Mouse (Mus musculus): ENCODE measurements around the gene Slc12a9.
A peak's percentile ranks its signal among the peaks of the same experiment; 100 is the strongest.

DNA sequence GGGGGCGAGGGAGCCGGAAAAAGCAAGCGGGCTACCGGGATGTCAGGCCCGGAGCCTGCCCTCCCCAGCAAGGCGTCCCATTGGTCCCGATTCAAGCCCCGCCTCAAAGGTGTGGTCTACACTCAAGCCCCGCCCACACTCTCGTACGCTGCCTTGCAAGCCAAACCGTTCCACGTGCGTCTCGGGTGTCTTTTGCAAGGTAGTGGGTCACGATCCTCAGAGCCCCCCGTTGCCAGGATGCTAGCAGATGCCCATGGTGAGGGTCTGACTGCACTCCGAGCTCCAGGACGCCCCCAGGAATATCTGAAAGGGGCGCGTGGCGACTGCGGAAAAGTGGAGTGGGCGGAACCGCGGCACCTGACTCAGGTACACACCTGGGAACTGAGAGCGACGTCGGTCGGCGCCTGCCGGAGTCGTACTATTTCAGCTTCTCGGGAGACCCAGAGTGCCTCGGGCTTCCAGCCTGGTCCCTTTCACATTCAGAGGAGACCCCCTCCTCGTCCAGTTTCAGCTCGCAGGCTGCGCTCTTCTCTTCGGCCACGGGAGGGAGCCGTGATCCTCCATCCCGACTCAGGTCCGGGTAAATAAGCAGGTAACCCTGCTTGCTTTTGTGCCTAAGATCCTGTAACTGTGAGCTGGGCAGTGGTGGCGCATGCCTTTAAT, at the start of gene Slc12a9:
- TF ChIP-seq GABPA (IDR thresholded peaks at IDR 0.05; ENCODE audit: insufficient replicate concordance, low read depth, low read length) (no peak), CTCF (conservative IDR thresholded peaks at IDR 0.05 in 1 of 2, IDR thresholded peaks at IDR 0.05 in 1 of 2; ENCODE audit: low read depth in 2 of 2, low read length in 2 of 2) (peak; percentile 31 to 74; a peak in 2 of 4 replicates), POLR2A (IDR thresholded peaks at IDR 0.05; ENCODE audit: low read depth, low read length) (peak; percentile 65), NELFE (IDR thresholded peaks at IDR 0.05; ENCODE audit: low read depth, low read length) (no peak), SMC3 (IDR thresholded peaks at IDR 0.05; ENCODE audit: low read depth, low read length) (peak; percentile 60)
